Mouse (Mus musculus) c-Kit-positive CD71-positive TER-119-positive erythroid progenitor cells, embryonic 14.5 days (primary cell): ENCODE measurements around the gene Aig1.

ENCODE experiments used
- DNase-seq: peaks from one replicate; pipeline ENCODE4 v3.0.0-alpha.2; 2013; ENCODE audit warnings: low spot score

The Aig1 gene

DNA sequence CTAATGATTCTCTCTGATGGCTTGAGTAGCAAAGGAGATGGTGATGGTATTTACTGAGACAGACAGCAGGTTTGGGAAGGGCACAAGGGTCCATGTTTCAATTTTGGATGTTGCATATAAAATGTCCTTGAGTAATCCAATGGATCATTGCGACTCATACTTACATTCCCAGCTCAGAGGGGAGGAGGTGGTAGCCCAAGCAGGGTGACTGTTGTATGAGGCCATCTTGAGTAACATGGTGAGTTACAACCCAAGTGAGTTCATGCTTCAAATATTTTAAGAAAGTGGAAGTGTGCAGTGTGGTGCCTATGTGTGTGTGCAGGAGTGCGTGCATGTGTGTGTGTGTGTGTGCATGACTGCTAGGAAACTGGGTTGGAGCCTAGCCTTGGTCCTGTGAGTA lies 93.4 kb downstream of the Aig1 start:
- DNase-seq: no peak

DNA sequence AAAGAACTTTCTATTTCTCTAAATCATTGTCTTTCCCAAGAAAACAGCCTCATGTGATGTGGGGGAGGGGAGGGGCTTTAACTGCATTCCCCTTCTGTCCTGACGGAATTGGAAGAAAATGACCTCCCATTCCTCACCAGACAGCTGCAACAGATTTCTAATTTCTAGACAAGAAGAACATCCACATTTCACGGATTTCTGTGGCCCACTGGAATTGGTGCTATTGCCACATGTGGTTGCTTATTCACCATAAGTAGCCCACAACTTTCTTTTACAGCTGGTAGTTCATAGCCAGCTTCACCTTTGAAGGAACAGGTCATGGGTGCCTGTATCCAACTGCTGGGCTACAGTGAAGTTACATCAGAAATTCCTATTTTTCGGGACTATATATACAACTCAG lies 93.9 kb downstream of the Aig1 start:
- no peak for DNase-seq

DNA sequence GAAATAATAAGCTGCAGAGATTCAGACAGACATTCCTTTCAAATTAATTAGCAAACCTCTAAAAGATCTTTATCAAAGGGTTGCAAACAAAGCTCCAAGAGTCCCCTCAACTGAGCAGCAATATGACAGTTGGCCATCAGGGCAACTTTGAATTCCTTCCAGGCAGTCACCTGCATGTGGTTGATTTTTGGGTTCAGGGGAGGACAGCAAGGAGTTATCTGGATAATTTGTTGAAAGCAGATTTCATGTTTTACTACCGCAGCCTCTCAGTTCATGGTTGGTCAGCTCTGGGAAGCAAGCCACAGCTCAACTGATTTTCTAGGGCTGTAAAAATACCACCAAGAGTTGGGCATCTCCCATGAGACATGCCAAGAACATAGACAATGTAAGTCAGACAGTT lies 98.1 kb downstream of the Aig1 start:
- DNase-seq: no peak

DNA sequence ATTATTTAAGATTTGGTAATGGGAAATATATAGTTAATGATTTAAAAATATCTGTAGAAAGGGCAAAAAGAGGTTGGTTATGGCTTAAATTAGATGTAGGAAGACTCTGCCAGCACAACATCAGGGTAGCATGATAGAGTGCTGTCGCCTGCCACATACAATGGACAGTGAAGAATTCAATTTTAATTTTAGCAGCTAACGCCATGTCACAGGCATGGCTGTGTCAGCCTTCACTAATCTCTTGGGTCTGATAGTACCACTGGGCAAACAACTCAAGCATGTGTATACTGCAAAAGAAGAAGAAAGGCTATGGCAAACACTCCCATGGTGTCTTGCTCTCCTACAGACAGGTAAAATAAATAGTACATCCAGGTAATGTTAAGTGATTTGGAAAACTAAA lies 99.0 kb downstream of the Aig1 start:
- DNase-seq: no peak

DNA sequence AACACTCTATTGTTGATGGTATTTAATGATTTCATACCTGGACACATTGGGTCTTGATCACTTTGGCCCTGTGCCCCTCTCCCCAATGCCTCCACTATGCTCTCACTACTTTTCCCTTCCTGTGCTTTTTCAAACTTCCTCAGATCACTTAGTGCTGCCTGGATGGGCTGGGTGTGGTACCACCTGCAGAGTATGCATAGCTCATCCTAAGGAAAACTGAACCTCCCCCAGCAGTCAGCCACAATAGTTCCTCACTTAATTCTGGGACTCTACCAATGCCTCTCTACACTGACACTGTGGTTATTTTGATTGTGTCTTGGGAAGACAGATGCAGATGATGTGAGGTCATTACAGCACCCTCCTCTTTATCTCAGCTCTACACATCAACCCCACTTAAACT lies 99.9 kb downstream of the Aig1 start:
- no peak for DNase-seq

DNA sequence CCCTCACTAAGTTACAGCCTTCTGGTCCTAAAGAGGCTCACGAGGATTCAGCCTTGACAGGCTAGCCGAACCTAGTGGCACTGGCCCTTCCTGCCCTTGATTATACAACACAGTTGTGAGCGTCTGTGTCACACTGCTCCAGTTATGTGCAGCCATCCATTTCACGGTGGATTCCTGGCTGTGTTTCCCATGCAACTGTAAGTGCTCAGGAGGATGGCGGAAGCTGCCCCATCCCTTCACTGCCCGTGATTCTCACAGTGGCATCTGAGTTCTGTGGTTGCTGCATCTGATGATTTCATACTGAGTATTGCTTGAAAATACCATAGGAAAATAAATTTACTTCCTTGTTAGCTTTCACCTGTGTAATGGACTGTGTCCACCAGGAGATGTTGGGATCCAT lies 101.7 kb downstream of the Aig1 start:
- no peak for DNase-seq

DNA sequence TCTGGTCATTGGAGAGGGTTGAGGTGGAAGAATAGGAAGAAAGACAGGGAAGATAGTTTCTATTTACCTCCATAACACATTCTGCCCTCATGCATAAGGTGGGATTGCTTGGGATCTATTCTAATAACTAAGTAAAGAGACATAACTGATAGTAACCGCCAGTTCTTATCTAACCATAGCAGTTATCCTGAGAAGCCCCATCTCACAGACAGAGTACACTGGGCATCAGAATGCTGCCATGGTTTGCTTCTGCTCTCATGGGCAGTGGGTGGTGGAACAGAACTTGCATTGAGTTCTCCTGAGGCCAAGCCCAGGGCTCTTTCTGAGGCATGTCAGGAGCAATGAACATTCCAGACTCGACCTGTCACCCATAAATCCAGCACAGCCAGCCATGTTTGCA lies 105.6 kb downstream of the Aig1 start:
- no peak for DNase-seq

DNA sequence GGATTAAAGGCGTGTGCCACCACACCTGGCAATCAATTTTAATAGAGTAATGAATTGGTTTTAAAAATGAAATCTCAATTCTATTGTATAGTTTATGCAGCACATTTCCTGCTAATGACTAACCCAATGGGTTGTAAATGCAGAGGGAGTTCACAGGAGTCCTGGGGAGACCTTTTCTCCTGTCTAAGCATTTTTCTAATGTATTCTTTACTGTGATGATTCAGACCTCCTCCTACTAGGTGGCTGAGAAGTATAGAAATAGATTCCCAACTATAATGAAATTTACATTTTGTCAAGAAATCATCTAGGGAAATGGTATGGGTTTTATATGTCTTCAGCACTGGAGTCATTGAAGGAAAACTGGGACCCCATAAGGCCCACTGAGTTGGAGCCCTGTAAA lies 114.1 kb downstream of the Aig1 start:
- DNase-seq: no peak

GRCm38 (mm10) chr10:13753777-13754176 lies 115.0 kb downstream of the Aig1 start:
- no peak for DNase-seq

- DNase-seq: no peak
Measured at GRCm38 (mm10) chr10:13739494-13740140, 129.2 kb downstream of the Aig1 start.

DNA sequence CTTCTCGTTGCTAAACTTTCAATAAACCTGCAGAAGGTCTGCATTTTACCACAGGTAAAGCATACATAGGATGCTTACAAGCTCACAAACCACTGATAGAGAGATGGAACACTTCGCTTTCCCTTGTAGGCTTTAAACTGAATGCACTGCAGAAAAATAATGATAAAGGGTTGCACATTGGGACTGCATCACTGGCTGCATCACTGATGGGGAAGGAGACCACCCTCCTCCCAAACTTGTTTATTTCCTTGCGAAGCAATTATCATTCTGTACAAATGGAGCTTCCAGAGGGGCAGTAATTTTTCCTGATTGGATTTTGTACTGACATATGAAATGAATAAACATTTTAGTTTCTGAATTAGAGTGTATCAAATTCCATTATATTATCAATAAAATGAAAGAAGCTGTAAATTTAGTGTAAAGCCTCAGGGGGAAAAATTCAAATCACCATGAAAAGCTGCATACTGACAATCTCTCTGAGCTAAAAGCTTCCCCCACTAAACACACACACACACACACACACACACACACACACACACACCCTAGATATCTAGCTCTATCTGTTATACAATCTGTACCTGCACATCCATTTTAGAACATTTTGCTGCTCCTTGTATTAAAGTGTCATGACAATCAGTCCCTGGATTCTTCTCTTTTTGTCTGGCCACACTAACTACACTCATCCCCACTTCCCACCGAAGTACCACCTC lies 138.6 kb downstream of the Aig1 start:
- no peak for DNase-seq

DNA sequence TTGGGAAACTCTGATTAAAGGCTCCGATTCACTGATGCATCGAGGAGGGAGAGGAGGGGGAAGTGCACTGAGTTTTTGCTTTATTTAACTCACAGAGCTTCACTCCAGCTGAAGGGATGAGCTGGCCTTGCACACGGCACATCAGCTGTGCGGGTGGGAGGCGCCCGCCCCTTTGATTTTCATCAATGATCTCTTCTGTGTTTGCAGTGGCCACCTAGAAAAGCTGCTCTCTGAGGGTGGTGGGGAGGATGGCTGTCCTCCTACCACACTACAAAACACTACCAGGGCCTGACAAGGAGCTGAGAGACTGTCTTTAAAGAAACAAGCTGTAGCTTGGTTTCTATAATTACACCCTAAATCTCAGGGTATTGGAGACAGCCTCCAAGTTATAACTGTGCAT lies 141.1 kb downstream of the Aig1 start:
- no peak for DNase-seq

GRCm38 (mm10) chr10:13726206-13726605 lies 142.6 kb downstream of the Aig1 start:
- no peak for DNase-seq

- no peak for DNase-seq
Measured at GRCm38 (mm10) chr10:13725276-13725675, 143.5 kb downstream of the Aig1 start.

GRCm38 (mm10) chr10:13716132-13716531 lies 152.6 kb downstream of the Aig1 start:
- no peak for DNase-seq

GRCm38 (mm10) chr10:13715584-13715983 lies 153.2 kb downstream of the Aig1 start:
- no peak for DNase-seq

- no peak for DNase-seq
Measured at GRCm38 (mm10) chr10:13714920-13715293, 153.9 kb downstream of the Aig1 start.

DNA sequence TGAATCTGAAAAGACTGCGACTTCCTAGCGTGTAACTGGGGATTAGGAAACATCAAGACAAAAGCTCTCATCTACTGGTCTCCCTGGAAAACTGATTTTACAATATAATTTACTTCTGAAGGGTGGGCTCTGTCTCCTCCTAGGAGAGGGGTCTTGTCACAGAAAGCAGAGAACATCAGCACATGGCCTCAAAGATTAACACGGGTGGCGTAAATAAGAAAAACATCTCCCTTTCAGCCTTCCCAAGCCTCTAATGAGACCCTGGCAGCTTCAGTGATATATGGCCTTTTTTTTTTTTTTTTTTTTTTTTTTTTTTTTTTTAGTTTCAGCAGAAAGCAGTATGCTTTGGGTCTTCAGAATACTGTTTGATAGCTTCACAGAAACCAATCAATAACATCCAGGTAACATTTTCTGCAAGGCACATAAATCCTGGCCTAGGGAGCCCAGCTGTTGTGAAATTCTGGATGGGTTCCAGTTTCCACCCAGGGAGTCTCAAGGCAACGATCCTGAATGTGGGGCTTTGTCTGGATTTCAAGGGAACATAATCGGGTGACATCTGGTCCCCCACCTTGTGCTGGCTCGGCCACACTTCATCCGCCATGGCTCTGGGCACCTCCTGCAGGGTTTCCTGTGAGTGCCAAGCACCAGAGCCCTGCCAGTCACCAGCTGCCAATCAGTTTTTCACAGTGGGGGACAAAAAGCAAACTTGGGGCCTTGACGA lies 154.4 kb downstream of the Aig1 start:
- no peak for DNase-seq

- no peak for DNase-seq
Measured at GRCm38 (mm10) chr10:13713711-13714110, 155.1 kb downstream of the Aig1 start.

DNA sequence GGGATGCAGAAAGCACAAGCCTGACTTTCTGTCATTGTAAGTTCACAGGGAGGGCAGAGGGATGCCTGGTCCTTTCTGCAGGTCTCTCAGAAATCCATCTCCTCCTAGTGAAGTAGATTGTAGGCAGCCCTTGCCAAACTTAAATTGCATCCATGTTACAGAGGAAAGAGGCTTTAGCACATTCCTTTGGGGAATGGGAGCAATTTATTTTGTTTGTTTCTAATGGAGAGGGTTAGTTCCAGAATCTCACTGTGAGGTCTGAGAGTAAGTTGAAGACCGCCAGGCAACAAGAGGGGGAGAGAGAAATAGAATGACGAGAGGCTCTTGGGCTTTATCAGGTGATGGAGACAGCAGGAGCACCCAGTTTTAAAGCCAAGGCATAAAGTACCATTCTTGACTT lies 155.7 kb downstream of the Aig1 start:
- no peak for DNase-seq

- no peak for DNase-seq
Measured at GRCm38 (mm10) chr10:13711281-13711829, 157.4 kb downstream of the Aig1 start.

DNA sequence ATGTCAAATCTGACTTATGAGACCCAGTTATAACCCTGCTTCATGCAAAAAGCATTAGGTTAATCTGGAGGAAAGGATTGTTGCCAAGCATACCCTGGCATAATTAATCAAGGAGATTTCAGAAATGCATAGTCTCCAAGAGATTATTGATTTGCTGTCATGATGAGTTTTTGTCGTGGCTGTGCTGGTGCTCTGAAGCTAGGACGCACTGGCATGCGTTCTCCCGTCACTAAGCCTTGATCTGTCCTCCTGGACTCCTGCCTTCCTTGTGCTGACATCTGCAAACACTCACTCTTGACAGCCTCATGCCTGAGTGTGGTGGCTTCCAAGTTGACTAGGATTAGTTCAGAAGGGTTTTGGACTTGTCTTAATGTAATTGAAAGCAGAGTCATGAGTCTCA lies 163.0 kb downstream of the Aig1 start:
- DNase-seq: no peak

DNA sequence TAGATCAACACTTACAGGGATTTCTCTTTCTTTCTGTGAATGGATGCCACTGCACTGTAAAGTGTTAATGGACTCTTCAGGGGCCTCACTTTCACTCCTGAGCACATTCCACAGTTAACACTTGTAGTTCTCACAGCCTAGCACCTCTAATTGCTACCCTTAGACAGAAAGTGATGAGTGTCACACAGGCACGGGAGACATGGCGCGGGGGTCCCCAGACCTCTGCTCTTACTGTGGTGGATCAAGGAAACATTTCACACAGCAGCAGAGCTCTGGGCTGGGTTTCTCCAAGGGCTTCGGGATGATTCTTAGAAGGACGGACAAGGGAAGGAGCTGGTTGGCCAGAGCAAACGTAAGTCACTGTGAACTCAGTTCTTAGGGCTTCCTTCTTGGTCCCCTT lies 166.1 kb downstream of the Aig1 start:
- no peak for DNase-seq
